In genomic region chr8:91747174-91747859, GRCm38 (mm10) we compare ENCODE assay signal across 9 mouse cellular contexts. TPM values are rescaled to one million over a fixed set of nuclear protein-coding genes. Genes with fewer than 3 reads are reported as not detected.
A peak's percentile ranks its signal among the peaks of the same experiment; 100 is the strongest.
DNase-seq lines count a peak whose midpoint lies in the region; ATAC-seq and TF ChIP-seq lines count a peak whose summit lies in the region.
"Had no signal": no experiment of that assay in that cellular context is flagged by ENCODE, and none has a peak within 500 bp of the region (broad histone marks: within the 10 kb centered on the region; RNA-seq: fewer than 3 reads in every experiment).

No protein-coding gene starts in this region.

- H3K36me3 ChIP-seq in forebrain, embryonic 10.5 days (replicated peaks), result no peaks in the 10 kb centered on the region
- no peaks in the 10 kb centered on the region for H3K36me3 ChIP-seq in forebrain, embryonic 12.5 days (replicated peaks)
- H3K36me3 ChIP-seq in lung, postnatal 0 days (ENCODE audit: insufficient read depth, low read length), result no peaks in the 10 kb centered on the region
- H3K36me3 ChIP-seq in heart, embryonic 15.5 days, result no peaks in the 10 kb centered on the region
- H3K36me3 ChIP-seq: neural tube, embryonic 12.5 days had no signal

- WGBS in forebrain, embryonic 10.5 days, result 70% methylated on average over 24 of the region's 24 CpGs
- WGBS in forebrain, embryonic 12.5 days, result 67% methylated on average over 24 of the region's 24 CpGs
- WGBS in lung, postnatal 0 days, result 17% methylated on average over 24 of the region's 24 CpGs
- 35% methylated on average over 24 of the region's 24 CpGs for WGBS in heart, embryonic 15.5 days

- TF ChIP-seq EP300 in lung, postnatal 0 days (IDR thresholded peaks at IDR 0.05), result no peak

- no peak for DNase-seq in forebrain, embryonic 10.5 days (ENCODE audit: extremely low spot score, low spot score)
- DNase-seq in lung, postnatal 0 days (ENCODE audit: low spot score), result peak; percentile 17
- no peak for DNase-seq in lung, adult 18-20 months
- peak; percentile 14 to 24 for DNase-seq in lung, postnatal 4 days
- DNase-seq in Muller cell, postnatal 12 days (ENCODE audit: inconsistent ontology term), result no peak
- no peak for DNase-seq in adrenal gland, postnatal 10 days

- no peak for ATAC-seq in forebrain, embryonic 12.5 days (ENCODE audit: low FRiP score)
- ATAC-seq in lung, postnatal 0 days, result 0 out of 2 replicates have a peak, but pooled peaks have one; percentile 44
- ATAC-seq in heart, embryonic 15.5 days (replicated peaks; ENCODE audit: insufficient number of reproducible peaks, insufficient read depth, low FRiP score, low read depth), result no peak

- H3K4me2 ChIP-seq in forebrain, embryonic 12.5 days, result no peak overlapping the region
- peak overlapping the region; percentile 39 for H3K4me2 ChIP-seq in lung, postnatal 0 days (replicated peaks; ENCODE audit: low read depth, low read length)
- peak overlapping the region; percentile 51 for H3K4me2 ChIP-seq in heart, embryonic 15.5 days
- H3K4me2 ChIP-seq: neural tube, embryonic 12.5 days had no signal

- peaks cover 6% of the 10 kb centered on the region for H3K9me3 ChIP-seq in forebrain, embryonic 10.5 days
- no peaks in the 10 kb centered on the region for H3K9me3 ChIP-seq in forebrain, embryonic 12.5 days
- H3K9me3 ChIP-seq in lung, postnatal 0 days (ENCODE audit: low read length), result no peaks in the 10 kb centered on the region
- no peaks in the 10 kb centered on the region for H3K9me3 ChIP-seq in heart, embryonic 15.5 days (replicated peaks)
- H3K9me3 ChIP-seq: neural tube, embryonic 12.5 days had no signal

- H3K27ac ChIP-seq in forebrain, embryonic 10.5 days, result peak overlapping the region; percentile 40; the same call in 1 of the 2 replicates
- no peak overlapping the region for H3K27ac ChIP-seq in forebrain, embryonic 12.5 days
- H3K27ac ChIP-seq in lung, postnatal 0 days (ENCODE audit: low read length), result no peak overlapping the region
- no peak overlapping the region for H3K27ac ChIP-seq in heart, embryonic 15.5 days
- H3K27ac ChIP-seq: neural tube, embryonic 12.5 days had no signal

- peaks cover 32% of the 10 kb centered on the region for H3K4me1 ChIP-seq in forebrain, embryonic 10.5 days
- H3K4me1 ChIP-seq in forebrain, embryonic 12.5 days, result peaks cover 24% of the 10 kb centered on the region
- H3K4me1 ChIP-seq in lung, postnatal 0 days (ENCODE audit: insufficient read depth, low read depth, low read length), result peaks cover 5% of the 10 kb centered on the region; the same call in 1 of the 2 replicates
- H3K4me1 ChIP-seq in heart, embryonic 15.5 days (replicated peaks), result peaks cover 17% of the 10 kb centered on the region

- peaks cover 21% of the 10 kb centered on the region for H3K27me3 ChIP-seq in forebrain, embryonic 10.5 days (ENCODE audit: poor library complexity, severe bottlenecking)
- peaks cover 17% of the 10 kb centered on the region; the same call in 1 of the 2 replicates for H3K27me3 ChIP-seq in forebrain, embryonic 12.5 days
- H3K27me3 ChIP-seq in lung, postnatal 0 days (replicated peaks; ENCODE audit: insufficient read depth, low read length), result no peaks in the 10 kb centered on the region; the same call in 1 of the 2 replicates
- peaks cover 3% of the 10 kb centered on the region; the same call in 1 of the 2 replicates for H3K27me3 ChIP-seq in heart, embryonic 15.5 days
- H3K27me3 ChIP-seq: neural tube, embryonic 12.5 days had no signal

- TF ChIP-seq CTCF in lung, postnatal 0 days (IDR thresholded peaks at IDR 0.05), result no peak

- H3K9ac ChIP-seq in forebrain, embryonic 12.5 days, result no peak overlapping the region
- no peak overlapping the region for H3K9ac ChIP-seq in lung, postnatal 0 days (replicated peaks; ENCODE audit: low read depth)
- no peak overlapping the region for H3K9ac ChIP-seq in heart, embryonic 15.5 days
- H3K9ac ChIP-seq: neural tube, embryonic 12.5 days had no signal

- H3K4me3 ChIP-seq in forebrain, embryonic 10.5 days, result no peak overlapping the region
- H3K4me3 ChIP-seq in forebrain, embryonic 12.5 days (replicated peaks), result no peak overlapping the region
- no peak overlapping the region; the same call in 1 of the 2 replicates for H3K4me3 ChIP-seq in lung, postnatal 0 days (ENCODE audit: low read depth, low read length)
- H3K4me3 ChIP-seq in heart, embryonic 15.5 days, result peak overlapping the region; percentile 14; the same call in 1 of the 2 replicates
- H3K4me3 ChIP-seq: neural tube, embryonic 12.5 days had no signal

RNA-seq across cellular contexts. Expression of gene Irx3, which starts 54.5 kb away (rescaled TPM):
- 11.8 and 12.2 TPM in 2 replicates for polyA plus RNA-seq in forebrain, embryonic 10.5 days (2016; fragmentation: Nextera tagmentation; extraction: Ambion mirVana)
- polyA plus RNA-seq in forebrain, embryonic 12.5 days (2016; fragmentation: Nextera tagmentation; extraction: Ambion mirVana), result 10.1 and 12.4 TPM in 2 replicates
- polyA plus RNA-seq in lung, postnatal 0 days (2015; fragmentation: Nextera tagmentation; extraction: Ambion mirVana), result 36.6 and 43.9 TPM in 2 replicates
- polyA plus RNA-seq in heart, embryonic 15.5 days (2015; fragmentation: Nextera tagmentation; extraction: Ambion mirVana), result 13.9 and 17.3 TPM in 2 replicates
- total RNA-seq in adrenal gland, postnatal 10 days (2021), result 1 to 10 TPM; 5.7 to 6.3 TPM

Comparison
In these comparisons a context has a peak if more than half of its experiments do, and no peak if none do; other contexts are left out.
1. DNase-seq: peak in lung, postnatal 0 days (single experiment) and lung, postnatal 4 days (2 of 2); none in forebrain, embryonic 10.5 days (single experiment), lung, adult 18-20 months (0 of 2), Muller cell, postnatal 12 days (single experiment) and adrenal gland, postnatal 10 days (single experiment).